Mouse (Mus musculus): Measurements from ENCODE around the gene Sp2. TPM values are rescaled to one million over a fixed set of nuclear protein-coding genes. Genes with fewer than 3 reads are reported as not detected.

Sp2 gene
- polyA plus RNA-seq, 1 experiment, result not detected

- peaks cover 17% of the 10 kb centered on the region for H3K4me1 ChIP-seq (ENCODE audit: control insufficient read depth, insufficient read depth, low read length)
- 20% methylated on average over 30 of the region's 30 CpGs for WGBS
- TF ChIP-seq CTCF (IDR thresholded peaks at IDR 0.05; ENCODE audit: insufficient read depth, low read depth, low read length) (no peak), POLR2A (IDR thresholded peaks at IDR 0.05; ENCODE audit: insufficient read depth, low read depth, low read length) (no peak)
- H3K27ac ChIP-seq (ENCODE audit: insufficient read depth, low read depth, low read length), result no peak overlapping the region
- H3K4me3 ChIP-seq (ENCODE audit: insufficient read depth, low read depth, low read length), result 0 out of 2 replicates have a peak overlapping the region, but pooled peaks have one; percentile 8
Measured at GRCm38 (mm10) chr11:96997380-96997956, 14.7 kb upstream of the Sp2 start.

- TF ChIP-seq CTCF (IDR thresholded peaks at IDR 0.05; ENCODE audit: insufficient read depth, low read depth, low read length) (no peak), POLR2A (IDR thresholded peaks at IDR 0.05; ENCODE audit: insufficient read depth, low read depth, low read length) (no peak)
- WGBS, result 33% methylated on average over 17 of the region's 17 CpGs
- Histone ChIP-seq H3K4me1 (ENCODE audit: control insufficient read depth, insufficient read depth, low read length) (peaks cover 23% of the 10 kb centered on the region), H3K27ac (ENCODE audit: insufficient read depth, low read depth, low read length) (no peak overlapping the region), H3K4me3 (ENCODE audit: insufficient read depth, low read depth, low read length) (0 out of 2 replicates have a peak overlapping the region, but pooled peaks have one; percentile 8)
Measured at GRCm38 (mm10) chr11:96996773-96997379, 14.1 kb upstream of the Sp2 start.

GRCm38 (mm10) chr11:96995836-96996772 is 13.3 kb upstream of the Sp2 start:
- peaks cover 27% of the 10 kb centered on the region for H3K4me1 ChIP-seq (ENCODE audit: control insufficient read depth, insufficient read depth, low read length)
- H3K4me3 ChIP-seq (ENCODE audit: insufficient read depth, low read depth, low read length), result no peak overlapping the region
- WGBS, result 92% methylated on average over 15 of the region's 15 CpGs
- TF ChIP-seq POLR2A (IDR thresholded peaks at IDR 0.05; ENCODE audit: insufficient read depth, low read depth, low read length) (no peak), CTCF (IDR thresholded peaks at IDR 0.05; ENCODE audit: insufficient read depth, low read depth, low read length) (no peak)
- H3K27ac ChIP-seq (ENCODE audit: insufficient read depth, low read depth, low read length), result no peak overlapping the region

GRCm38 (mm10) chr11:96995031-96995430 is 12.3 kb upstream of the Sp2 start:
- Histone ChIP-seq H3K4me1 (ENCODE audit: control insufficient read depth, insufficient read depth, low read length) (peaks cover 28% of the 10 kb centered on the region), H3K27ac (ENCODE audit: insufficient read depth, low read depth, low read length) (no peak overlapping the region), H3K4me3 (ENCODE audit: insufficient read depth, low read depth, low read length) (no peak overlapping the region)
- TF ChIP-seq CTCF (IDR thresholded peaks at IDR 0.05; ENCODE audit: insufficient read depth, low read depth, low read length) (no peak), POLR2A (IDR thresholded peaks at IDR 0.05; ENCODE audit: insufficient read depth, low read depth, low read length) (no peak)
- WGBS, result 70% methylated on average over 5 of the region's 5 CpGs

GRCm38 (mm10) chr11:96992722-96993311 is 10.1 kb upstream of the Sp2 start:
- TF ChIP-seq POLR2A (IDR thresholded peaks at IDR 0.05; ENCODE audit: insufficient read depth, low read depth, low read length), result no peak
- no peak for TF ChIP-seq CTCF (IDR thresholded peaks at IDR 0.05; ENCODE audit: insufficient read depth, low read depth, low read length)
- WGBS, result 68% methylated on average over 8 of the region's 8 CpGs
- H3K4me3 ChIP-seq (ENCODE audit: insufficient read depth, low read depth, low read length), result no peak overlapping the region

GRCm38 (mm10) chr11:96991501-96991900 is 8.7 kb upstream of the Sp2 start:
- 75% methylated on average over 5 of the region's 5 CpGs for WGBS
- Histone ChIP-seq H3K4me1 (ENCODE audit: control insufficient read depth, insufficient read depth, low read length) (peaks cover 29% of the 10 kb centered on the region), H3K4me3 (ENCODE audit: insufficient read depth, low read depth, low read length) (no peak overlapping the region), H3K27ac (ENCODE audit: insufficient read depth, low read depth, low read length) (no peak overlapping the region)
- TF ChIP-seq POLR2A (IDR thresholded peaks at IDR 0.05; ENCODE audit: insufficient read depth, low read depth, low read length) (no peak), CTCF (IDR thresholded peaks at IDR 0.05; ENCODE audit: insufficient read depth, low read depth, low read length) (no peak)

More at GRCm38 (mm10) chr11:96992722-96993311, 10.1 kb upstream of the Sp2 start:
- no peak overlapping the region for H3K27ac ChIP-seq (ENCODE audit: insufficient read depth, low read depth, low read length)
- peaks cover 35% of the 10 kb centered on the region for H3K4me1 ChIP-seq (ENCODE audit: control insufficient read depth, insufficient read depth, low read length)

- H3K4me3 ChIP-seq (ENCODE audit: insufficient read depth, low read depth, low read length), result no peak overlapping the region
- 12% methylated on average over 31 of the region's 31 CpGs for WGBS
- peaks cover 25% of the 10 kb centered on the region for H3K4me1 ChIP-seq (ENCODE audit: control insufficient read depth, insufficient read depth, low read length)
- no peak overlapping the region for H3K27ac ChIP-seq (ENCODE audit: insufficient read depth, low read depth, low read length)
- no peak for TF ChIP-seq POLR2A (IDR thresholded peaks at IDR 0.05; ENCODE audit: insufficient read depth, low read depth, low read length)
- TF ChIP-seq CTCF (IDR thresholded peaks at IDR 0.05; ENCODE audit: insufficient read depth, low read depth, low read length), result no peak
Measured at GRCm38 (mm10) chr11:96987873-96988655, 5.3 kb upstream of the Sp2 start.

- Histone ChIP-seq H3K4me1 (ENCODE audit: control insufficient read depth, insufficient read depth, low read length) (peaks cover 12% of the 10 kb centered on the region), H3K27ac (ENCODE audit: insufficient read depth, low read depth, low read length) (no peak overlapping the region), H3K4me3 (ENCODE audit: insufficient read depth, low read depth, low read length) (no peak overlapping the region)
- TF ChIP-seq POLR2A (IDR thresholded peaks at IDR 0.05; ENCODE audit: insufficient read depth, low read depth, low read length), result no peak
- no peak for TF ChIP-seq CTCF (IDR thresholded peaks at IDR 0.05; ENCODE audit: insufficient read depth, low read depth, low read length)
- WGBS, result 62% methylated on average over 3 of the region's 3 CpGs
Measured at GRCm38 (mm10) chr11:96986463-96986862, 3.7 kb upstream of the Sp2 start.
